Comparison of ENCODE assay signal across 15 mouse cellular contexts in genomic region chr13:100853120-100853519, GRCm38 (mm10). TPM values are rescaled to one million over a fixed set of nuclear protein-coding genes. Genes with fewer than 3 reads are reported as not detected.
DNase-seq lines count a peak whose midpoint lies in the region; ATAC-seq and TF ChIP-seq lines count a peak whose summit lies in the region.
"Had no signal": no experiment of that assay in that cellular context is flagged by ENCODE, and none has a peak within 500 bp of the region (broad histone marks: within the 10 kb centered on the region; RNA-seq: fewer than 3 reads in every experiment).

No protein-coding gene starts in this region.

- ATAC-seq in heart, postnatal 0 days (ENCODE audit: insufficient read depth, low read depth): no peak
- ATAC-seq in lung, embryonic 14.5 days (ENCODE audit: insufficient read depth): no peak
- ATAC-seq in megakaryocyte progenitor cell, adult 5-6 weeks (replicated peaks; ENCODE audit: poor library complexity): 0 out of 2 replicates have a peak, but pooled peaks have one; percentile 15
- ATAC-seq: forebrain, embryonic 15.5 days had no signal

- H3K27me3 ChIP-seq in heart, postnatal 0 days (ENCODE audit: control insufficient read depth, insufficient read depth, low read length): no peaks in the 10 kb centered on the region
- H3K27me3 ChIP-seq in heart, embryonic 10.5 days (ENCODE audit: insufficient read depth, poor library complexity, severe bottlenecking): no peaks in the 10 kb centered on the region
- no peaks in the 10 kb centered on the region for H3K27me3 ChIP-seq in lung, embryonic 14.5 days (ENCODE audit: insufficient read depth, low read length)
- no peaks in the 10 kb centered on the region for H3K27me3 ChIP-seq in E14TG2a.4 (ENCODE audit: insufficient read depth, low read length)
- H3K27me3 ChIP-seq: forebrain, embryonic 15.5 days; liver, embryonic 15.5 days; neural tube, embryonic 13.5 days had no signal

- H3K36me3 ChIP-seq in heart, postnatal 0 days (replicated peaks; ENCODE audit: control insufficient read depth, insufficient read depth, low read length): no peaks in the 10 kb centered on the region
- H3K36me3 ChIP-seq in heart, embryonic 10.5 days: no peaks in the 10 kb centered on the region
- H3K36me3 ChIP-seq in lung, embryonic 14.5 days (ENCODE audit: insufficient read depth): no peaks in the 10 kb centered on the region
- no peaks in the 10 kb centered on the region for H3K36me3 ChIP-seq in E14TG2a.4 (ENCODE audit: insufficient read depth, low read length)
- H3K36me3 ChIP-seq: forebrain, embryonic 15.5 days; limb, embryonic 10.5 days; liver, embryonic 15.5 days; neural tube, embryonic 13.5 days had no signal

- no peak overlapping the region for H3K9ac ChIP-seq in heart, postnatal 0 days (replicated peaks; ENCODE audit: low read depth, low read length)
- H3K9ac ChIP-seq in lung, embryonic 14.5 days: no peak overlapping the region
- H3K9ac ChIP-seq: forebrain, embryonic 15.5 days; liver, embryonic 15.5 days; neural tube, embryonic 13.5 days had no signal

- H3K4me3 ChIP-seq in heart, postnatal 0 days (ENCODE audit: low read depth, low read length): no peak overlapping the region
- no peak overlapping the region for H3K4me3 ChIP-seq in heart, embryonic 10.5 days
- H3K4me3 ChIP-seq in lung, embryonic 14.5 days (ENCODE audit: low read depth, low read length): no peak overlapping the region
- no peak overlapping the region for H3K4me3 ChIP-seq in E14TG2a.4 (replicated peaks; ENCODE audit: low read length)
- H3K4me3 ChIP-seq: forebrain, embryonic 15.5 days; limb, embryonic 10.5 days; liver, embryonic 15.5 days; neural tube, embryonic 13.5 days had no signal

- H3K4me1 ChIP-seq in heart, postnatal 0 days (ENCODE audit: control insufficient read depth, insufficient read depth): no peaks in the 10 kb centered on the region
- no peaks in the 10 kb centered on the region for H3K4me1 ChIP-seq in heart, embryonic 10.5 days
- no peaks in the 10 kb centered on the region for H3K4me1 ChIP-seq in lung, embryonic 14.5 days (ENCODE audit: insufficient read depth)
- H3K4me1 ChIP-seq in E14TG2a.4 (replicated peaks; ENCODE audit: low read depth, low read length): no peaks in the 10 kb centered on the region
- H3K4me1 ChIP-seq: forebrain, embryonic 15.5 days; limb, embryonic 10.5 days; liver, embryonic 15.5 days; neural tube, embryonic 13.5 days had no signal

- 62% methylated on average over 3 of the region's 3 CpGs for WGBS in heart, postnatal 0 days
- 68% methylated on average over 3 of the region's 3 CpGs for WGBS in heart, embryonic 10.5 days
- WGBS in lung, embryonic 14.5 days: 72% methylated on average over 3 of the region's 3 CpGs

- H3K9me3 ChIP-seq in heart, postnatal 0 days (replicated peaks; ENCODE audit: control insufficient read depth, low read length): no peaks in the 10 kb centered on the region
- H3K9me3 ChIP-seq in heart, embryonic 10.5 days: no peaks in the 10 kb centered on the region
- H3K9me3 ChIP-seq in lung, embryonic 14.5 days (ENCODE audit: low read depth, low read length): no peaks in the 10 kb centered on the region
- H3K9me3 ChIP-seq in E14TG2a.4 (ENCODE audit: low read length): peaks cover 8% of the 10 kb centered on the region
- H3K9me3 ChIP-seq: forebrain, embryonic 15.5 days; limb, embryonic 10.5 days; liver, embryonic 15.5 days; neural tube, embryonic 13.5 days had no signal

- intact Hi-C loops in left cerebral cortex, postnatal 14 days (cut with DNase I): no loop called here

- peak; percentile 20; the same call in 1 of the 2 replicates for TF ChIP-seq CTCF in heart, postnatal 0 days (IDR thresholded peaks at IDR 0.05; ENCODE audit: low read depth)
- TF ChIP-seq CTCF in lung, embryonic 14.5 days (IDR thresholded peaks at IDR 0.05; ENCODE audit: low read depth): peak; percentile 44
- TF ChIP-seq CTCF in E14TG2a.4 (conservative IDR thresholded peaks at IDR 0.05; ENCODE audit: low read length): peak; percentile 46

- H3K27ac ChIP-seq in heart, postnatal 0 days (ENCODE audit: low read depth): no peak overlapping the region
- no peak overlapping the region for H3K27ac ChIP-seq in heart, embryonic 10.5 days
- H3K27ac ChIP-seq in lung, embryonic 14.5 days (ENCODE audit: low read depth): no peak overlapping the region
- H3K27ac ChIP-seq: forebrain, embryonic 15.5 days; limb, embryonic 10.5 days; liver, embryonic 15.5 days; neural tube, embryonic 13.5 days had no signal

- DNase-seq in heart, postnatal 0 days (ENCODE audit: low spot score): no peak
- DNase-seq in heart, embryonic 10.5 days (ENCODE audit: low spot score): no peak
- DNase-seq in lung, embryonic 14.5 days: no peak
- DNase-seq in lung, postnatal 10 days: no peak
- no peak for DNase-seq in adrenal gland, postnatal 25 days
- DNase-seq in left cerebral cortex, postnatal 14 days (ENCODE audit: low spot score in 2 of 2): no peak
- DNase-seq: adrenal gland, adult 2 months; cerebellum, adult 9-10 months; embryo, embryonic 11 days had no signal

- TF ChIP-seq EP300 in heart, postnatal 0 days (IDR thresholded peaks at IDR 0.05; ENCODE audit: low read depth): no peak

- no peak overlapping the region for H3K4me2 ChIP-seq in heart, postnatal 0 days (ENCODE audit: low read depth, low read length)
- no peak overlapping the region for H3K4me2 ChIP-seq in lung, embryonic 14.5 days
- H3K4me2 ChIP-seq: forebrain, embryonic 15.5 days; liver, embryonic 15.5 days; neural tube, embryonic 13.5 days had no signal

RNA-seq across cellular contexts. Expression of gene Slc30a5, which starts 19.9 kb away (rescaled TPM):
- total RNA-seq in heart, postnatal 0 days (2014; rRNA removed; ENCODE audit: low replicate concordance): 41.1 and 46.0 TPM in 2 replicates
- 21.1 and 23.7 TPM in 2 replicates for polyA plus RNA-seq in heart, postnatal 0 days (2015; fragmentation: Nextera tagmentation; extraction: Ambion mirVana)
- polyA plus RNA-seq in heart, embryonic 10.5 days (2016; fragmentation: Nextera tagmentation; extraction: Ambion mirVana): 39.0 and 45.6 TPM in 2 replicates
- 63.3 and 64.6 TPM in 2 replicates for polyA plus RNA-seq in lung, embryonic 14.5 days (2014; fragmentation: Nextera tagmentation; extraction: Ambion mirVana)
- total RNA-seq in megakaryocyte progenitor cell, adult 5-6 weeks (2015): 127 and 130 TPM in 2 replicates
- 99.7 and 101 TPM in 2 replicates for total RNA-seq in megakaryocyte progenitor cell, adult 5-6 weeks (2017)
- total RNA-seq in adrenal gland, postnatal 25 days (2021): 46.1 and 47.9 TPM in 2 replicates
- 10 to 100 TPM; 41.9 to 43.7 TPM for total RNA-seq in left cerebral cortex, postnatal 14 days (2021)
